10 mouse cellular contexts compared by ENCODE assay signal in the genomic region with DNA sequence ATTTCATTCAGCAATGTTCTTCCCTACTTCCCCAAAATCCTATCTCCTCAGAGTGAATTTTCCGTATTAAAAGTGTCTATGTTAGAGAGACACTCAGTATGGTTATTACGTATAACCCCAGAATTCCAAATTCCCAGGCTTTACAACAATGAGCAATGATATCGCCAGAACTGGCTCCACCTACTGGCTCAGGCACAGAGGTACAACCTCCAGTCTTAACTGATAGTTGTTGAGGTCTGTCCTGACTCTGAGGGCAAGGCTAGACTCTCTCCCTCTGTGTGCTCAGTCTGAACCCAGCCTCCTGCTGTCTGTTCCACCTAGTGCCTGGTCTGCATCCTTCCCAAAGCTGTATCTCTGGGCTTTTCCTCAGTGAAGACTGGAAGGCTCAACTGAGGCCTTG. TPM values are rescaled to one million over a fixed set of nuclear protein-coding genes. Genes with fewer than 3 reads are reported as not detected.
DNase-seq lines count a peak whose midpoint lies in the region; ATAC-seq lines count a peak whose summit lies in the region.
"Had no signal": no experiment of that assay in that cellular context is flagged by ENCODE, and none has a peak within 500 bp of the region (broad histone marks: within the 10 kb centered on the region; RNA-seq: fewer than 3 reads in every experiment).

No protein-coding gene starts in this region.

- H3K4me1 ChIP-seq in forebrain, embryonic 14.5 days (ENCODE audit: control insufficient read depth, insufficient read depth, low read length): no peaks in the 10 kb centered on the region
- H3K4me1 ChIP-seq: embryonic facial prominence, embryonic 12.5 days; limb, embryonic 15.5 days had no signal

- peak; percentile 60; the same call in 1 of the 2 replicates for ATAC-seq in forebrain, embryonic 14.5 days

- no peak overlapping the region for H3K4me2 ChIP-seq in forebrain, embryonic 14.5 days (ENCODE audit: low read length)
- H3K4me2 ChIP-seq: embryonic facial prominence, embryonic 12.5 days; limb, embryonic 15.5 days had no signal

- H3K9ac ChIP-seq in forebrain, embryonic 14.5 days (ENCODE audit: low read length): no peak overlapping the region
- H3K9ac ChIP-seq: embryonic facial prominence, embryonic 12.5 days; limb, embryonic 15.5 days had no signal

- no peak overlapping the region for H3K4me3 ChIP-seq in forebrain, embryonic 14.5 days (ENCODE audit: low read depth, low read length)
- H3K4me3 ChIP-seq: embryonic facial prominence, embryonic 12.5 days; limb, embryonic 15.5 days had no signal

- no peaks in the 10 kb centered on the region for H3K9me3 ChIP-seq in forebrain, embryonic 14.5 days (replicated peaks; ENCODE audit: control insufficient read depth, low read length)
- H3K9me3 ChIP-seq: embryonic facial prominence, embryonic 12.5 days; limb, embryonic 15.5 days had no signal

- DNase-seq in ovary, postnatal 36 days (ENCODE audit: low spot score): peak; percentile 43
- DNase-seq in ovary, postnatal 10 days (ENCODE audit: low spot score): no peak
- peak; percentile 62 for DNase-seq in adrenal gland, postnatal 10 days
- peak; percentile 59 for DNase-seq in forebrain, embryonic 14.5 days (ENCODE audit: low spot score)
- peak; percentile 36 for DNase-seq in kidney, postnatal 14 days
- DNase-seq in lung, postnatal 14 days: peak; percentile 32
- DNase-seq in right cerebral cortex, postnatal 10 days (ENCODE audit: low spot score in 2 of 2): peak; percentile 52 to 69
- DNase-seq in spleen, postnatal 36 days (ENCODE audit: low spot score in 2 of 2): no peak

- H3K27ac ChIP-seq in forebrain, embryonic 14.5 days (ENCODE audit: low read depth, low read length): no peak overlapping the region
- H3K27ac ChIP-seq: embryonic facial prominence, embryonic 12.5 days; limb, embryonic 15.5 days had no signal

- 41% methylated on average over 3 of the region's 3 CpGs for whole genome bisulfite sequencing in forebrain, embryonic 14.5 days

- no peaks in the 10 kb centered on the region for H3K27me3 ChIP-seq in forebrain, embryonic 14.5 days (replicated peaks; ENCODE audit: control insufficient read depth, insufficient read depth, low read length)
- H3K27me3 ChIP-seq: embryonic facial prominence, embryonic 12.5 days; limb, embryonic 15.5 days had no signal

- H3K36me3 ChIP-seq in forebrain, embryonic 14.5 days (ENCODE audit: control insufficient read depth, insufficient read depth, low read length): no peaks in the 10 kb centered on the region
- H3K36me3 ChIP-seq: embryonic facial prominence, embryonic 12.5 days; limb, embryonic 15.5 days had no signal

RNA-seq across cellular contexts. Expression of gene Dppa1, which starts 2.6 kb away (rescaled TPM):
- total RNA-seq in adrenal gland, postnatal 10 days (2021): not detected
- not detected in 2 replicates for polyA plus RNA-seq in forebrain, embryonic 14.5 days (2014; fragmentation: Nextera tagmentation; extraction: Ambion mirVana)
- polyA plus RNA-seq: embryonic facial prominence, embryonic 12.5 days; limb, embryonic 15.5 days had no signal

Comparison
In these comparisons a context has a peak if more than half of its experiments do, and no peak if none do; other contexts are left out.
1. DNase-seq: peak in ovary, postnatal 36 days (single experiment), adrenal gland, postnatal 10 days (single experiment), forebrain, embryonic 14.5 days (single experiment), kidney, postnatal 14 days (single experiment), lung, postnatal 14 days (single experiment) and right cerebral cortex, postnatal 10 days (2 of 2); none in ovary, postnatal 10 days (single experiment) and spleen, postnatal 36 days (0 of 2).